Mouse (Mus musculus) Muller cell, postnatal 12 days (primary cell): ENCODE measurements around the gene Bco1.
A peak's percentile ranks its signal among the peaks of the same experiment; 100 is the strongest.

ENCODE experiments used
- DNase-seq: peaks from one replicate; pipeline ENCODE4 v3.0.0-alpha.2; 2015; ENCODE audit errors: inconsistent ontology term

Gene Bco1

GRCm38 (mm10) chr8:117137357-117137756 lies 41.7 kb downstream of the Bco1 start:
- DNase-seq, result no peak

DNA sequence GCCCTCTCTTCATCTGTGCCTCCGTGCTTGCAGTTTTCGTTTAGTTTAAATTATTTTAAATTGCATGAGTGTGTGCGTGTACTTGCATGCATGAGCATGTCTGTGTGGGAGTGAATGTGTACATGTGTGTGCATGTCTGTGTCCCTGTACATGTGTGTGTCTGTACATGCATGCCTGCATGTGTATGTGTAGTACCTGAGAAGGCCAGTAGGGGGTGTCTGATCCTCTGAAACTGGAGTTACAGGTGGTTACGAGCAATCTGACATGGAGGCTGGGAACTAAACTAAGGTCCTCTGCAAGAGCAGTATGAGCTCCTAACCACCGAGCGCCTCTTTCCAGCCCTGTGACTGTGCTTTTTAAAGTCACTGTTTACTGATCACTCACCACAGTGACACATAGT lies 52.9 kb downstream of the Bco1 start:
- no peak for DNase-seq

DNA sequence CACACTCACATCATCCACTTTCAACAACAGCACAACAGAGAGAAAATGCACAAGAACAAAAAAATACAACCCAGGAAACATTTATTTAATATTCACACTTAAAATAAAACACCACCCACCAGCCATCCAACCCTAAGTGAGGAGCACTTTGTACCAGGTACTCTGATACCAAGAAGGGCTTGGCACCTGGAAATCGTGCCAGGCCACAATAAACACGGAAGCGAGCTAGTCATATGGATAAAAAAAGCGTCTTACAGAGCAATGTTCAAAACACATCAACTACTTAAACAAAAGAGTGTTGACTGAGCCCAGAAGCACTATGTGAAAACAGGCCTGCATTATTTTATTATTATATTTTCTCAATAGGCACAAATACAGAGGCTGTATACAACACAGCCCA lies 60.5 kb downstream of the Bco1 start:
- no peak for DNase-seq

DNA sequence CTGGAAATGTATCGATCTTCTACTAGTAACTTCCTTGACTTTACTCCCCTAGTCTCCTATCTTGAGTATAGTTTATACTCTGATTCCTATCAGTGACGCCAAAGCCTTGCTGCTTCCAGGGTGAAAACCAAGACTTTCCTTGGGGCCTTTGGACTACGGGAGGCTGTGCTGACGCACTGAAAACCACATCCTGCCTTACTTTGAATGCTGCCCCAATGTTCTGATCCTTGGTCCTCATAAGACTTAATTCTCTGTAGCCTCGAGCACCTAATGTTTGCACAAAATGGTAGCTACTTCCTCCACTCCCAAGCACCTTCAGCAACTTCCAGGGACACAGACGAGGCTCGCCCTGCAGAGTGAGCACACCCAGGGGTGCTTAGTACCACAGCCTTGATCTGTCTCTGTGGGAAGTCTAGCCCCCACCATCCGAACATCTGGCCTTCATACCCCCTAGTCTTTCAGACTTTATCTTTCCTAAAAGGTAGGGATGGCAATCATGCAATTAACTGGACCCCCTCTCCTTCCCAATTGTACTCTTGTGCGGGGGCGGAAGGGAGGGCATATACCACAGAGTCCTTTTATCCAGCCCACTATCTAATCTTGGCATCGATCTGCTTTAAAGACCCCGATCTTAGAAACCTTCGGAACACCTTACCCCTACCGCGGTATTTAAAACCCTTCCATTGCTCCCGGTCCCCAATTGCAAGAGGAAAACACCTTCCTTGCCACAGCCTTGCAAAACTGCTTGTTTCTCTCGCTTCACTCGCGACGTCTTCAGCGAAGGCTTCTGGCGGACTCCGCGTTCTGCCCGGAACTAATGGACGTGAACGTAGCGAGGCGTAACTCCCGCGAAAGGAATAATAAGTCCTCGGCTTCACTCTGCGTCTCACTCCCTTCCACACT lies 61.5 kb downstream of the Bco1 start:
- DNase-seq, result peak; percentile 11

- DNase-seq, result peak; percentile 97
These were observed 62.1 kb downstream of the Bco1 start for GRCm38 (mm10) chr8:117157769-117158091.

- DNase-seq, result peak; percentile 67
These were observed 62.6 kb downstream of the Bco1 start, which contains the start of gene Gan for GRCm38 (mm10) chr8:117158135-117158761. Gene Gan, plus strand, starts transcription at chr8:117158135.

DNA sequence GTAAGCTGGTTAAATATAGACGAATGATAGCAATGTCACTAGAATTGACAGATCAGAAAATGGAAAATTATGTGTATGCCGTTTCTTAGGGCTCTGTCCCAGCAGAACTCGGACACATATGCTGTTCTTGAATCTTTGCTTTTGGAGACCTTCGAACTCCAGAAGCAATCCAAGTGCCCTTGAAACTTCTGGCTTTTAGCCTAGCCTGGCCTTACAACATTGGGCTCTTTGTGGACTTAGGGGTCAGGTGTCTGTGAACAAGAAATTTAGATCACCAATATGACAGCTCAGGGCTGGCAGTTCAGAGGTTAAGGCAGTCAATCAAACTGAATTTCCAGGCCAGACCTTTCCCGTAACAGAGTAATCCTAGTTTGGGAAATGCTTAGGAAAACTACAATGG lies 63.4 kb downstream of the Bco1 start:
- no peak for DNase-seq

DNA sequence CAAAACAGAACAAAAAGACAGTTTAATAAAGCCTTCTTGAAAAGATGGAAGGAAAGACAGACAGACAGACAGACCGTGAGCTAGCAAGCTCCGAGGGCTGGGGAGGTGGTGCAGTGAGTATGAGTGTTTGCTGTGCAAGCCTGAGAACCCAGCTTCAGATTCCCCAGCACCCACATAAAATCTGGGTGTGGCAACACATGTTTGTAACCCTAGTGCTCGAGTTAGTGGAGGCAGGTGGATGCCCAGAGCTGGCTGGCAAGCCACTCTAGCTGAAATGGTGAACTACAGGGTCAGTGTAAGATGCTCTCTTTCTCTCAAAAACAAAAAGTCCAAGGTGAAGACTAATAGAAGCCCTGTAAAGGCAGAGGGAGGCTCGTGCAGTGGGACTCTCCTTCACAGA lies 69.3 kb downstream of the Bco1 start:
- no peak for DNase-seq

GRCm38 (mm10) chr8:117165542-117165941 lies 69.9 kb downstream of the Bco1 start:
- no peak for DNase-seq

DNA sequence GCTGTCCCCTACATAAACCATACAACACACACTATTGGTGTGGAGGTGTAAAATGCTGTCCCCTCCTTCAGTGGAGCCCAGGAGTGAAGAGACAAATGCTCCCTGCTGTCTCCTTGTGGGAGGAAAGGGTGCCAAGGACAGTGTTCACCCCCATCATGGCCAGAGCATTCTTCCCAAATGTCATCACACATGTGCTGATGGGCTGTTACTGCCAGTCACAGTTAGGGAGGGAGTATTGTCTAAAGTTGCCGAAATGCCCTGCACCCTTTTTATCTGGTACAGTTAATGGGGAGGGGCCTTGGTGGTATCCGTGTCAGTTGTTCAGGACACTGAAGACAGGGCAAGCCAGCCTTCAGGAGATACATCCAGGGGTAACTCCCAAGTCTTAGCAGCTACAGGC lies 70.9 kb downstream of the Bco1 start:
- no peak for DNase-seq

DNA sequence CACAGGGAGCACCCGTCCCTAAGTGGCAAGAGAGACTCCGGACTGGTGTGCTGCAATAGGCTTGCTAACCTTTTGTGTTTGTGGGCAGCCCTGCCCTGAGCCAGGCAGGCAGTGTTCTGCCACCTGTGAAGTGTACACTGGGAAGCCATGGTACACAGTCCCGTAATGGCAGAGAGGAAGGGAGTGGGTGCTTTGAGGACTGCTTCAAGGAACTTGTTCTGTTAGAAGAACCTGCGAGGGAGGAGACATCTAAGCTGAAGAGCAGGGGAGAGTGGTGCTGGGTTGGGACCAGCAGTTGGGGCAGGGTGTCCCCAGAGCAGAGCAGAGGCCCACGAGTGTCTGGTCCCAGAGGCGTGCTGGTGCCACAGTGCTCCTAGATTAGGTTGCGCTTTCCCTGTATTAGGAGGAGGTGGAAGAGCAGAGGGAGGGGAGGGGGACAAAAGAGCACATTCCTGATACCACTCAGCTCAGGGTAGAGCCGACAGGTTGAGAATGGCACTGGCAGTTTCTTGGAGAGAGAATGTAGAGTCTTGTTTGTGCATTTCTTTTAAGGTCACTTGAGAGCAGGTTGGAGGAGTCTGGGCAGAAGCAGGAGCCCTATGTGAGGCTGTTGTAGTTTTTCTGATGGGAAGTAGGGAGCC lies 71.7 kb downstream of the Bco1 start:
- DNase-seq, result no peak

DNA sequence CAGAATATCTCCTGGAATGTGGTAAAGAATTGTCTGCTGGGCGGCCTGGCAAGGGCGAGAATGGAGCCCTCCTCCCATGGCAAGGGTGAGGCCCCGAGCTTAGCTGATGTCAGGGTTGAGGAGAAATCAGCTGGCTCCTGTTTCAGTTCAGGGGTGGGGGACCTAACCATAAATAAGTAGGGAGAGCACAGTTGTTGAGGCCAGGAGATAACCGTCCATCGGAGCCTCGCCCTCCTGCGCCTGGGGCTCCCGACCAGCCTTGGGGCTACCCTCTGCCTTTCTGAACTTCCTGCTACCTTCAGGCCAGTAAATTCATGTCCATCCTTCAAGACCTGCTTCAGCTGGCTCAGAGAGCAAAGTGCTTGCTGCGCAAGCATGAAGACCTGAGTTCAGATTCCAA lies 72.7 kb downstream of the Bco1 start:
- DNase-seq, result no peak

DNA sequence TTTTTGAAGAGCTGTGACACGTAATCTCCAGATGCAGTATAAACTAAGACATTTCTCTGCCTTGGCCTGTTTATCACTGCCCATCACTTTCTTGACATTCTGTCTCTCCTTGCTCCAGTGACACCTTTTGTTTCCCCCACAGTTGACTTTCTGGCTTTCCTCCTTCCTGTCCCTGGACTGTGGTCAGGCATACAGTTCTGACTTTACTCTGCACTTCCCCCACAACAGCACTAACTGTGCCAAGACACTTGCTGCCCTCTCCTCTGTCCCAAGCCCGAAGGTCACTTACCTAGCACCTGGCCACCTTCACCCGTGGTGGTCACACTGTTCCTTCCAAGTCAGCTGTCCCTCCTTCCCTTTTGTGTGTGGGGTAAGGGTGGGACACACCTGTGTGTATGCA lies 76.2 kb downstream of the Bco1 start:
- no peak for DNase-seq

DNA sequence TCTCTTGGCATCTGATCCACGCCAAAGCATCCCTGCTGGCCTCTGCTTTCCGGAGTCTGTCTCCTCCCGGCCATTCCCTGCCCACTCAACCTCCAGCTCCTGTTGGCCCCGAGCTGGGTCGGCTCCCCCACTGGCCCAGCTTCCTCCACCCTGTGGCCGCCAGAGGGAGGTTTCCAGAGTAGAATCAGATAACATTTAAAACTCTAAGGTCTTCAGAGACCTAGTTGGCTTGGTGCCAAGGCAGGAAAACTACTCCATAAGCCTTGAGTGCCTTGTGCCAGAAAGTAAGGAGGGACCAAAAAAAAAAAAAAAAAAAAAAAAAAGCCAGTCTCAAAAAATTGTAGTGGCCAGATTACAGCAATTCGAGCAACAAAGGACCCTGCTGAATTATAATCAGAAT lies 77.2 kb downstream of the Bco1 start:
- DNase-seq, result no peak

- DNase-seq, result no peak
These were observed 78.0 kb downstream of the Bco1 start for GRCm38 (mm10) chr8:117173690-117174089.

- no peak for DNase-seq
These were observed 78.9 kb downstream of the Bco1 start for GRCm38 (mm10) chr8:117174536-117174935.

DNA sequence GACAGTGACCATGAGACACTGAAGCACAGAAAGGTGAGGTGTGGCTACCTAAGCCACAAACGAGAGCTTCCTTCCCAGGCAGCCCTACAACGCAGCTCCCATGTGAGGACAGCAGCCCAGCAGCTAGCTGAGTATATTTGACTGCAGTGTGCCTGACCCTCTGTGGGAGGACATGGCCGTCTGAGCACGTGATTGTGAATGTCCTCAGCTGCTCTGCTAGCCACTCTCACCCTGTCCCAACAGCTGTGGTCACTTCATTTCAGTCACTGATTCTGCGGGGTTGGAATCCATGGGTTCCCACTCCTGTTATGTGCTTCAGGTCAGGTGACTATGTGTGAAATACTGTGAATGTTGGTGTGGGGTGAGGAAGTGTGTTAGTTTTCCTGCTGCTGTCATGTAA lies 80.7 kb downstream of the Bco1 start:
- no peak for DNase-seq

- no peak for DNase-seq
These were observed 81.6 kb downstream of the Bco1 start for GRCm38 (mm10) chr8:117177236-117177635.

DNA sequence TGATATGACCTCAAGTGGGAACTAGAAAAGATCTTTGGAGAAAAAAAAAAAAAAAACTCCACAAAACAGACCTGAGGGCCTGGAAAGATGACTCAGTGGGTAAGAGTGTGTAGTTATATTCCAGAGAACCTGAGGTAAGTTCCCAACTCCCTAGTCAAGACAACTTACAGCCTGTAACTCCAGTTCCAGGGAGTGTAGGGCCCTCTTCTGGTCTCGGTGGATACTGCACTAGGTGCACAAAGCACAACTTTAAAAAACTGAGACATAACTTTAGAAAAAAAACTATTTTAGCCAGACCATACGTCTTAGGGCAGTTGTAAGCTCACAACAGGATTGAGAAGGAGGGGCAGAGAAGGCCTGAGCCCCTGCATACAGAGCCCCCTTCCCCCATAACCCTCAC lies 82.4 kb downstream of the Bco1 start:
- no peak for DNase-seq

DNA sequence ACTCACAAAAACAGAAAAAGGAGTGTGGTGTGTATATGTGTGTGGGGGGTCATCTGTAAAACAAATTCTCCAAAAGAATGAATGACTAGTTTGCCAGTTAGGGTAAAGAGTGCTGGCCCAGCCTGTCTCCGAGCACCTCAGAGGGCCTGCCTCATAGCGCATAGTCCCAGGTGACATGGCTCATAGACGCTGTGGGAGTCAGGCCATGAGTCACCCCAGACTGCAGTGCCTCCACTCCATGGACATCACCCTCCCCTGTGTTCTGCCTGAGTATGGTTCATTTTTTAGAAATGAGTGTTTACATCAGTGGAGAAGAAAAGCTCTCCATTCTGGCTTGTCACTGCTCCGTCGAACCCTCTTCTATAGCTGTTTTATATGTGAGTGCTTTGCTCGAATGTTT lies 83.0 kb downstream of the Bco1 start:
- no peak for DNase-seq

DNA sequence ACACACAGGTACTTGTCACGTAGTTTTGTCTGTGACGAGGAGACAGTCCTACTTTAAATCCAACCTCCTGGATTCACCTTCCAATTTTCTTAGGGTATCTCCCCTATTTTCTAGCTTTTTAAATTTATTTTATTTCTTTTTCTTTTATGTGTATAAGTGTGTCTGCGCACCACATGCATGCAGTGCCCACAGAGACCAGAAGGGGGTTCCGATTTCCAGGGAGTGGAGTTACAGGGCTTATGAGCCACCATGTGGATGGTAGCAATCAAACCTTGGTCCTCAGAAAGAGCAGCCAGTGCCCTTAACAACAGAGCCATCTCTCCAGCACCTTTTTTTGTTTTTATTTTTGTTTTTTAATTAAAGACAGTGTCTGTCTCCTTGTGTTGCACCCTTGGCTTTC lies 87.1 kb downstream of the Bco1 start:
- DNase-seq, result no peak
